Comparison of ENCODE assay signal across 8 mouse cellular contexts in the genomic region with DNA sequence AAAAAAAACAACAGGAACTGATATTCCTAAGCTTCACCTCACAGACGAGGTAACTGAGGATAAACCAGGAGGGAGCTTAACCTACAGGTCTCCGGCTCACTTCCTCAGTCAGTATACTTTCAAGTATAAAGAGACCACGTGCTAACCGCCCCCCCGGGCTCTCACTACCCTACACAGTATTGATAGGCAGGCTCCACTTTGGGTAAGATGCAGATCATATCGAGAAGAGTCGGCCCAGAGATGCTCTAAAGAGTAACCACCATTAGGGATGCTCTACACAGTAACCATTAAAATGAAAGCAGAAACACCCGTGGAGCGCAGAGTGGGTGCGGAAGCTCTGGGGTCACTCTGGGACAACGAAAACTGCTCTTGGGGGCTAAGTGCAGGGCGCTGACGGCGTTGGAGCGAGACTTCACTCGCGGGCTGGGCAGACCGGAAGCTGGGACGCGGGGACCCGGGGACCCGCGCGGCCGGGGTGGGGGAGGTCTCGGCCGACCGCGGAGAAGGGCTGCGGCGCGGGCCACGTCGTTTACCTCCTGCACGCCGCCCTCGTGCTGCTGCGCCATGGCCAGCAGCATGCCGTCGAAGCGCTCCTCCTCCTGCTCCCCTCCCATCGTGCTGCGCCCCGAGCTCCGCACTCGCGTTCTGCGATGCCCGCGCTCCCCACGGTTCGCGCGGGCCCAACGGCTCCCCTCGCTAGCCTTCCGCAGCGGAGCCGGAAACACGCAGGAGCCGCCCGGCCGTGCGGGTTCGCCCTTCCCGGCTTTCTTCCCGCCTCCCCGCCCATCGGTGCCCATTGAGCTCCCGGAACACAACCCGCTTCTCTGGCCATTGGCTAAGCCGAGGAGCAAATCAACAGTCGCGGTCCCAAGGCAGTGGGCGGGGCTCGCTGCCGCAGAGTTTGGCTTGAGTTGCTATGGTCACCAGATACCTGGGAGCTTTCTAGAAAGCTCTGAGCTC. TPM values are rescaled to one million over a fixed set of nuclear protein-coding genes. Genes with fewer than 3 reads are reported as not detected.
DNase-seq lines count a peak whose midpoint lies in the region; ATAC-seq lines count a peak whose summit lies in the region.

A gene (minus strand): TSS at position 725 of the 960 bp plus-strand sequence.

- no peaks in the 10 kb centered on the region for H3K27me3 ChIP-seq in intestine, embryonic 14.5 days (replicated peaks; ENCODE audit: control insufficient read depth, insufficient read depth, low read length)

- H3K9me3 ChIP-seq in intestine, embryonic 14.5 days (ENCODE audit: control insufficient read depth, low read length): no peaks in the 10 kb centered on the region

- H3K4me2 ChIP-seq in intestine, embryonic 14.5 days (ENCODE audit: low read length): peak within 1 kb of the TSS; percentile 94

- H3K4me3 ChIP-seq in intestine, embryonic 14.5 days (ENCODE audit: low read depth, low read length): peak within 1 kb of the TSS; percentile 99

- intact Hi-C loops in left cerebral cortex, postnatal 14 days (cut with DNase I): no loop called here

- ATAC-seq in intestine, embryonic 14.5 days (replicated peaks; ENCODE audit: low FRiP score, low TSS enrichment, low read depth): peak; percentile 97

- H3K27ac ChIP-seq in intestine, embryonic 14.5 days (ENCODE audit: low read depth): peak within 1 kb of the TSS; percentile 67

- under 1% methylated on average over 66 of the region's 77 CpGs for WGBS in intestine, embryonic 14.5 days

- H3K36me3 ChIP-seq in intestine, embryonic 14.5 days (ENCODE audit: control insufficient read depth, insufficient read depth, low read length): peaks cover 21% of the 10 kb centered on the region

- H3K4me1 ChIP-seq in intestine, embryonic 14.5 days (replicated peaks; ENCODE audit: control insufficient read depth, insufficient read depth, low read length): peaks cover 15% of the 10 kb centered on the region

- peak; percentile 89 to 90 for DNase-seq in adrenal gland, adult 18-20 months (ENCODE audit: low spot score in 2 of 2)
- peak; percentile 98 for DNase-seq in embryo, embryonic 11 days
- DNase-seq in gastrocnemius, postnatal 25 days: peak; percentile 97
- DNase-seq in intestine, embryonic 14.5 days (ENCODE audit: low spot score): peak; percentile 94
- DNase-seq in left cerebral cortex, postnatal 14 days (ENCODE audit: low spot score in 2 of 2): peak; percentile 96
- peak; percentile 96 for DNase-seq in mesoderm, embryonic 11.5 days (ENCODE audit: low read depth, low spot score)
- peak; percentile 94 to 96 for DNase-seq in right cerebral cortex, postnatal 36 days (ENCODE audit: low spot score in 2 of 2)
- DNase-seq in yolk sac, embryonic 10.5 days (ENCODE audit: low spot score): peak; percentile 96

- peak within 1 kb of the TSS; percentile 89 for H3K9ac ChIP-seq in intestine, embryonic 14.5 days (ENCODE audit: low read length)

RNA-seq across cellular contexts. Expression of the gene that starts here (rescaled TPM):
- 100 to 1,000 TPM; 148 to 172 TPM for total RNA-seq in adrenal gland, adult 18-20 months (2021)
- total RNA-seq in gastrocnemius, postnatal 25 days (2021): 10 to 100 TPM; 40.3 to 44.7 TPM
- polyA plus RNA-seq in intestine, embryonic 14.5 days (2014; fragmentation: Nextera tagmentation; extraction: Ambion mirVana): 231 and 236 TPM in 2 replicates
- total RNA-seq in left cerebral cortex, postnatal 14 days (2021): 100 to 1,000 TPM; 102 TPM

Comparison
In these comparisons a context has a peak if more than half of its experiments do, and no peak if none do; other contexts are left out.
1. Peak in every context shown above with its lines: DNase-seq, ATAC-seq, H3K4me3 ChIP-seq and H3K27ac ChIP-seq.